Mouse (Mus musculus): ENCODE data around the gene Galp. TPM values are rescaled to one million over a fixed set of nuclear protein-coding genes. Genes with fewer than 3 reads are reported as not detected.

Gene Galp
- polyA plus RNA-seq, 1 experiment from 2014 or later = not detected

- Histone ChIP-seq H3K4me3 (replicated peaks; ENCODE audit: low read length) (no peak overlapping the region), H3K4me1 (replicated peaks; ENCODE audit: control insufficient read depth, insufficient read depth, low read length) (peaks cover 18% of the 10 kb centered on the region), H3K27me3 (ENCODE audit: control insufficient read depth, insufficient read depth, low read length) (no peaks in the 10 kb centered on the region), H3K9me3 (ENCODE audit: control insufficient read depth, low read length) (no peaks in the 10 kb centered on the region), H3K9ac (no peak overlapping the region), H3K27ac (no peak overlapping the region), H3K36me3 (replicated peaks; ENCODE audit: control insufficient read depth, insufficient read depth) (no peaks in the 10 kb centered on the region), H3K4me2 (replicated peaks) (no peak overlapping the region)
- ATAC-seq (ENCODE audit: low FRiP score) = no peak
- 79% methylated on average over 1 of the region's 1 CpGs for WGBS
- DNase-seq (ENCODE audit: low spot score) = no peak
Observed at GRCm38 (mm10) chr7:6157479-6157878, 39.4 kb upstream of the Galp start.

DNA sequence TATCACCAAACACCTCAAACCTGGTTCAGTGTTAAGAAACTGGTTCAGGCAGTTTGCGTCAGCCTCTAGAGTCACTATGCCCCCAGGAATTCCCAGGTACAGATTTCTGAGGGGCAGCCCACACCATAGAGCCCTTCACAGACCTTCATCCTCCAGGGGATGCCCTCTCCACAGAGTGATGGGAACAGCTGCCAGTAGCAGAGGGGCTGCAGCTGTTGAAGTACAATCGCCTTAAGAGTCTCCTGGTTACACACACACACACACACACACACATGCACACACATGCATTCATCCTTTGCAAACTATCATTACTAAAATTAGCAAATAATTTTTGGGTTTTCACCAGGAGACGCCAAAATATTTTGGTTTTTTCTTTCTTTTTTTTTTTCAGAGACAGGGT lies 37.3 kb upstream of the Galp start:
- DNase-seq (ENCODE audit: low spot score) (no peak), ATAC-seq (ENCODE audit: low FRiP score) (no peak)
- no peak overlapping the region for H3K4me2 ChIP-seq (replicated peaks)
- no peak overlapping the region for H3K9ac ChIP-seq
- 90% methylated on average over 3 of the region's 3 CpGs for WGBS
- no peak overlapping the region for H3K4me3 ChIP-seq (replicated peaks; ENCODE audit: low read length)
- no peaks in the 10 kb centered on the region for H3K36me3 ChIP-seq (replicated peaks; ENCODE audit: control insufficient read depth, insufficient read depth)
- no peaks in the 10 kb centered on the region for H3K27me3 ChIP-seq (ENCODE audit: control insufficient read depth, insufficient read depth, low read length)
- H3K4me1 ChIP-seq (replicated peaks; ENCODE audit: control insufficient read depth, insufficient read depth, low read length) = peaks cover 9% of the 10 kb centered on the region
- no peak overlapping the region for H3K27ac ChIP-seq
- no peaks in the 10 kb centered on the region for H3K9me3 ChIP-seq (ENCODE audit: control insufficient read depth, low read length)

DNA sequence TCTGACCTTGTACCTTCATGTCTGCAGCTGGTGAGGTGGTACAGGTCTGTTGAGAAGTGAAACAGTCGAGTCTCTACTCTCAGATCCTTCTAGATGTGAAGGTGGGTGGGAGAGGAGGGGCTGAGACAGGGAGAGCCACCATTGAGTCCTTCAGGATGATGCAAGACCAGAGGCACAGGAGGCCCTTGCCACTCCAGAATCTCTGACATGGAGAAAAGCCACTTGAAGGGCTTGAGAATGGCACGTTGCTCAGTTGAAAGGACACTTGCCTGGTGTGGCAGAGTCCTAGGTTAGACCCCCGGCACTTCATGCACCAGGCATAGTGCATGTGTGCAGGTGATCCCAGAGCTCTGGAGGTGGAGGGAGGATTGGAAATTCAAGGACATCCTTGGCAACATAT lies 35.3 kb upstream of the Galp start:
- Histone ChIP-seq H3K4me1 (replicated peaks; ENCODE audit: control insufficient read depth, insufficient read depth, low read length) (peaks cover 4% of the 10 kb centered on the region; the same call in 1 of the 2 replicates), H3K4me3 (replicated peaks; ENCODE audit: low read length) (no peak overlapping the region), H3K9ac (no peak overlapping the region), H3K4me2 (replicated peaks) (no peak overlapping the region), H3K36me3 (replicated peaks; ENCODE audit: control insufficient read depth, insufficient read depth) (no peaks in the 10 kb centered on the region), H3K27ac (no peak overlapping the region), H3K9me3 (ENCODE audit: control insufficient read depth, low read length) (no peaks in the 10 kb centered on the region), H3K27me3 (ENCODE audit: control insufficient read depth, insufficient read depth, low read length) (no peaks in the 10 kb centered on the region)
- ATAC-seq (ENCODE audit: low FRiP score) (no peak), DNase-seq (ENCODE audit: low spot score) (no peak)
- 67% methylated on average over 3 of the region's 3 CpGs for WGBS

DNA sequence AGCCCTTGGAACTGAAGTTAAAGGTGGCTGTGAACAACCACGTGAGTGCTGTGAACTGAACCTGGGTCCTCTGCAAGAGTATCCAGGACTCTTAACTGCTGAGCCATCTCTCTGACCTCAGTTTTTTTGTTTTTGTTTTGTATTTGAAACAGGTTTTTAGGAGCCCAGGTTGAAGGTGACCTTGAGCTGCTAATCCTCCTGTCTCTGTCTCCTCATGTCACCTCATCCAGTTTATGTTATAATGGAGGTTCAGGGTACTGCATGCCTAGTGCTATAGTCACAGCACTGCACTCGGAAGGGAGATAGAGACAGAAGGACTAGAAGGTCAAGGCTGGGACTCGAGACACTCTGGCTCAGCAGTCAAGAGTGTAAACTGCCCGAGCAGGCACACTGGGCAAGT lies 34.7 kb upstream of the Galp start:
- DNase-seq (ENCODE audit: low spot score) = no peak
- Histone ChIP-seq H3K4me1 (replicated peaks; ENCODE audit: control insufficient read depth, insufficient read depth, low read length) (no peaks in the 10 kb centered on the region), H3K9me3 (ENCODE audit: control insufficient read depth, low read length) (no peaks in the 10 kb centered on the region), H3K4me3 (replicated peaks; ENCODE audit: low read length) (no peak overlapping the region), H3K27ac (no peak overlapping the region), H3K27me3 (ENCODE audit: control insufficient read depth, insufficient read depth, low read length) (no peaks in the 10 kb centered on the region), H3K9ac (no peak overlapping the region), H3K4me2 (replicated peaks) (no peak overlapping the region), H3K36me3 (replicated peaks; ENCODE audit: control insufficient read depth, insufficient read depth) (no peaks in the 10 kb centered on the region)
- no peak for ATAC-seq (ENCODE audit: low FRiP score)
- 74% methylated on average over 4 of the region's 4 CpGs for WGBS

GRCm38 (mm10) chr7:6164671-6165070 lies 32.2 kb upstream of the Galp start:
- WGBS = 77% methylated on average over 5 of the region's 5 CpGs
- H3K27me3 ChIP-seq (ENCODE audit: control insufficient read depth, insufficient read depth, low read length) = no peaks in the 10 kb centered on the region
- H3K36me3 ChIP-seq (replicated peaks; ENCODE audit: control insufficient read depth, insufficient read depth) = no peaks in the 10 kb centered on the region
- DNase-seq (ENCODE audit: low spot score) (no peak), ATAC-seq (ENCODE audit: low FRiP score) (no peak)
- H3K9me3 ChIP-seq (ENCODE audit: control insufficient read depth, low read length) = no peaks in the 10 kb centered on the region
- H3K4me3 ChIP-seq (replicated peaks; ENCODE audit: low read length) = no peak overlapping the region
- H3K4me1 ChIP-seq (replicated peaks; ENCODE audit: control insufficient read depth, insufficient read depth, low read length) = no peaks in the 10 kb centered on the region
- no peak overlapping the region for H3K27ac ChIP-seq
- no peak overlapping the region for H3K9ac ChIP-seq
- no peak overlapping the region for H3K4me2 ChIP-seq (replicated peaks)

- Histone ChIP-seq H3K27ac (no peak overlapping the region), H3K4me1 (replicated peaks; ENCODE audit: control insufficient read depth, insufficient read depth, low read length) (0 out of 2 replicates have a peak, but pooled peaks cover 11% of the 10 kb centered on the region), H3K4me2 (replicated peaks) (no peak overlapping the region), H3K9ac (no peak overlapping the region), H3K36me3 (replicated peaks; ENCODE audit: control insufficient read depth, insufficient read depth) (no peaks in the 10 kb centered on the region), H3K4me3 (replicated peaks; ENCODE audit: low read length) (no peak overlapping the region), H3K9me3 (ENCODE audit: control insufficient read depth, low read length) (no peaks in the 10 kb centered on the region), H3K27me3 (ENCODE audit: control insufficient read depth, insufficient read depth, low read length) (no peaks in the 10 kb centered on the region)
- ATAC-seq (ENCODE audit: low FRiP score) (no peak), DNase-seq (ENCODE audit: low spot score) (no peak)
- WGBS = 75% methylated on average over 3 of the region's 3 CpGs
Observed at GRCm38 (mm10) chr7:6169403-6169802, 27.5 kb upstream of the Galp start.

DNA sequence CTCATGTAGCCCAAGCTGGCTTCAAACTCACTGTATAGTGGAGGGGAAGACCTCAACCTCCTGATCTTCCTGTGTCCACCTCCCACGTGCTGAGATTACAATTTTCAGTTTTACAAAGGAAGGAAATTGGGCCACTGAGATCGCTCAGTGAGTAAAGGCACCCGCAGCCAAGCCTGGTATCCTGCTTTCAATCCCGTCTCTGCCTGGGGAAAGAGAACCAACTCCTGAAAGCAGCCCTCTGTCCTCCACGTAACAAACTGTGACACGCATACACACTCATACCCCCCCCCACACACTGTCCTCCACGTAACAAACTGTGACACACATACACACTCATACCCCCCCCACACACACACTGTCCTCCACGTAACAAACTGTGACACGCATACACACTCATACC lies 26.5 kb upstream of the Galp start:
- H3K9ac ChIP-seq = no peak overlapping the region
- no peak overlapping the region for H3K4me3 ChIP-seq (replicated peaks; ENCODE audit: low read length)
- no peaks in the 10 kb centered on the region for H3K9me3 ChIP-seq (ENCODE audit: control insufficient read depth, low read length)
- H3K36me3 ChIP-seq (replicated peaks; ENCODE audit: control insufficient read depth, insufficient read depth) = peaks cover 5% of the 10 kb centered on the region; the same call in 1 of the 2 replicates
- no peak overlapping the region for H3K27ac ChIP-seq
- 0 out of 2 replicates have a peak, but pooled peaks cover 11% of the 10 kb centered on the region for H3K4me1 ChIP-seq (replicated peaks; ENCODE audit: control insufficient read depth, insufficient read depth, low read length)
- H3K27me3 ChIP-seq (ENCODE audit: control insufficient read depth, insufficient read depth, low read length) = no peaks in the 10 kb centered on the region
- DNase-seq (ENCODE audit: low spot score) (no peak), ATAC-seq (ENCODE audit: low FRiP score) (no peak)
- no peak overlapping the region for H3K4me2 ChIP-seq (replicated peaks)
- 86% methylated on average over 9 of the region's 9 CpGs for WGBS

DNA sequence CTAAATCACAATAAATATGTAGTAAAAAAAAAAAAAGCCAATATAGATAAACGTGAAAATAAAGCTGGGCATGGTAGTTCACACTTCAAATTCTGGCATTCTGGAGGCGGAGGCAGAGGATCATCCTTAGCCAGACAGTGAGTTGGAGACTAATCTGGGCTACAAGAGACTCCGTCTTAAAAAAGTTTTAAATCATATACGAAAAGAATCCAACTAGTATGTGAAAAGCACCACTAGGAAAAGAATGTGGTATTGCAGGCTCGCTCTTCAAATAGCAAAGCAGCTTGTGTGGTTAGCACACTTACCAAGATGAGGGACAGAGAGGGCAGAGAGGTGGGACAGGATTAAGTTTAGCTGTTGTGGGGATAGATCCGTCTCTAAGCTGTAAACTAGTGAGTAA lies 26.0 kb upstream of the Galp start:
- ATAC-seq (ENCODE audit: low FRiP score) = no peak
- Histone ChIP-seq H3K4me3 (replicated peaks; ENCODE audit: low read length) (0 out of 2 replicates have a peak overlapping the region, but pooled peaks have one; percentile 67), H3K4me2 (replicated peaks) (peak overlapping the region; percentile 68), H3K27me3 (ENCODE audit: control insufficient read depth, insufficient read depth, low read length) (no peaks in the 10 kb centered on the region), H3K36me3 (replicated peaks; ENCODE audit: control insufficient read depth, insufficient read depth) (peaks cover 10% of the 10 kb centered on the region; the same call in 1 of the 2 replicates), H3K9ac (peak overlapping the region; percentile 52), H3K4me1 (replicated peaks; ENCODE audit: control insufficient read depth, insufficient read depth, low read length) (0 out of 2 replicates have a peak, but pooled peaks cover 11% of the 10 kb centered on the region), H3K27ac (peak overlapping the region; percentile 82), H3K9me3 (ENCODE audit: control insufficient read depth, low read length) (no peaks in the 10 kb centered on the region)
- WGBS = 58% methylated on average over 6 of the region's 6 CpGs
- no peak for DNase-seq (ENCODE audit: low spot score)

DNA sequence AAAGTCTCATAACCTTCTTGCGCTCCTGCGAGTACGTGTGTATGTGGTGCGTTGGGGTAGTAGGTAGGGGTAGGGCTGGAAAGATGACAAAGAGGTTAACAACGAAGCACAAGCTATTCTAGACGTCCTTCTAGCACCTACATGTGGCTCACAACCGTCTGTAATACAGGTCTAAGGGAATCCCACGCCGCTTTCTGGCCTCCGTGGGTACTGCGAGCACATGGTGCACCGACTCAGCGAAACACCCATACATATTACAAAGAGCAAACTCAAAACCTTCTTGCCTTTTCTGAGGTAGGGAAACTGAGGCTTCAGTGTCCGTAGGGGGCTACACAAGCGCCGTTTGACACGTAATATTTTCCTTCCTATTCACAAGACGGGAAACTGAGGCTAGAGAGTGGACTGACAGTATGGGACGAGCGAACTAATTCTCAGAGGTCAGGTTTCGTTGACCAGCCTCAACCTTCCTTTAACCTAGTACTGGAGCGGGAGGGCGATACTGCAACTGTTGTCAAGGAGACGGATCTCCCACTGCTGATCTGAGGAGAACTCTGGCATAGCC lies 25.4 kb upstream of the Galp start:
- Histone ChIP-seq H3K27me3 (ENCODE audit: control insufficient read depth, insufficient read depth, low read length) (no peaks in the 10 kb centered on the region), H3K4me3 (replicated peaks; ENCODE audit: low read length) (peak overlapping the region; percentile 67), H3K27ac (peak overlapping the region; percentile 82), H3K36me3 (replicated peaks; ENCODE audit: control insufficient read depth, insufficient read depth) (peaks cover 15% of the 10 kb centered on the region; the same call in 1 of the 2 replicates), H3K9ac (peak overlapping the region; percentile 52), H3K4me2 (replicated peaks) (peak overlapping the region; percentile 68), H3K4me1 (replicated peaks; ENCODE audit: control insufficient read depth, insufficient read depth, low read length) (0 out of 2 replicates have a peak, but pooled peaks cover 11% of the 10 kb centered on the region), H3K9me3 (ENCODE audit: control insufficient read depth, low read length) (no peaks in the 10 kb centered on the region)
- under 1% methylated on average over 24 of the region's 24 CpGs for WGBS
- DNase-seq (ENCODE audit: low spot score) (peak; percentile 77), ATAC-seq (ENCODE audit: low FRiP score) (peak; percentile 24)
